Mouse (Mus musculus): ENCODE data around the gene Ano5. TPM values are rescaled to one million over a fixed set of nuclear protein-coding genes. Genes with fewer than 3 reads are reported as not detected.

Ano5 gene
- total RNA-seq, 2 experiments from 2014 or later, result 2.4 to 3.4 TPM

DNA sequence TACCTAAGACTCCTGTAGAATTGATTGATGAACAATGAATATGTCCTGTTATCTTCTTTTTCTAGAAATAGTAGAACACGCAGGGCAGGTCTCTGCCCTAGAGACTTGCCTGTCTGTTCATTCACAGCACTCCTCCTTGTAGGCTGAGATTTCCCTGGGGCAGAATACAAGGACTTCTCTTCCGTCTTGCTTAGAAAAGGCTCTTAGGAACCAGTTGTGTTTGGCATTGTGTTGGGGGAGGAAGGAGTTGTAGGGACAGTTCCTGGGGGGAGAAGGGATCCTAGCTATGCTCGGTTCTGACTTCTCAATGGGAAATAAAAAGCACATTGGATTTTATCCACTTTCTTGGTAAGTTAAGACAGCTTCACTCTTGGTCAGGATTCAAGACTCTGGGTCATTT lies 118.4 kb downstream of the Ano5 start:
- no peak for DNase-seq

DNA sequence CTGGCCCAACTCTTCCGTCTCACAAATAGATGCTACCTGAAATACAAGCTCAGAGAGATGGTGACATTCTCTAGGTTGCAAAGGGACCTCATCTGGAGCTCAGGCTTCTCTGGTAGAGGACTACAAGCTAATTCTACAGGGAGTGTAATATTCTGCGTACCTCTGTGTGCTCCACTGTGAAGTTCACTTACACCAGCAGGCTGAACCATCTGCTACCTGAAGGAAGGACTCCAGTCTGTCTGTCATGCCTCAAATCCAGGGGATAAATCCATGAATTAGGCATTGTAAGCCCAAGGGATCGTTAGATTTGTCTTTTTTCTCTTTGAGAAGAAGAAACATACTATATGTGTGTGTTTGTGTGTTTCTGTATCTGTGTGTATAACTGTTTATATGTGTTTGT lies 120.3 kb downstream of the Ano5 start:
- no peak for DNase-seq

DNA sequence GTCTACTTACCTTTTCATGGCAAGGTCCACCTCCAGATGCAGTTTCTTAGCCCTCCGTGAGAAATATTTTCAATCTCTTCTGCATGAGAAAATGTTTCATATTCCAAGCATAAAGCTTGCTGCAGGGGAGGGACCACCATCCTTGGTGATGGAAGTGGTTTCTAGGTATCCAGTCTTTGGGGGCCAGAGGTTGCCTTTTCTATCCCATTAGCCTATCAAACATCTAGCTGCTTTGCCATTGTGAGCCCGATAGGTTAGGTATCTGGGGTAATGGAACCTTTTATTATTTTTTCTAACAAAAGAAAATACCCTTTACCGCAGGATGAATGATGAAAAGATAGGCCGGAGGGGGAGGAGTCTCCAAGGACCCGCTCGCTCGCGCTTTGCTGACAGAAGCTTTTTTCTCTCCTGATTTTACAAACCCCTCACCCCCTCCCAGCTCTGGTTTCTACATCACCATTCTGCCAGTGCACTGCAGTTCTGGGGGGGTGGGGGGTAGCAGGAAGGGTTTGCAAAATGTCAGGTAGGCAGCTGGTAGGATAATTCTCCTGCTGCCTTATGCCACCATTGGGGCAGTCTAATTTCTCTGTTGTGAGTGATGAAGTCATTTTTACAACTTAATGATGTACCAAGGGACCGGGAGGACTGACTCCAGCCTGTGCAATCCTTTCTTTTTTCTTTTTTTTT lies 121.9 kb downstream of the Ano5 start:
- DNase-seq, result no peak

DNA sequence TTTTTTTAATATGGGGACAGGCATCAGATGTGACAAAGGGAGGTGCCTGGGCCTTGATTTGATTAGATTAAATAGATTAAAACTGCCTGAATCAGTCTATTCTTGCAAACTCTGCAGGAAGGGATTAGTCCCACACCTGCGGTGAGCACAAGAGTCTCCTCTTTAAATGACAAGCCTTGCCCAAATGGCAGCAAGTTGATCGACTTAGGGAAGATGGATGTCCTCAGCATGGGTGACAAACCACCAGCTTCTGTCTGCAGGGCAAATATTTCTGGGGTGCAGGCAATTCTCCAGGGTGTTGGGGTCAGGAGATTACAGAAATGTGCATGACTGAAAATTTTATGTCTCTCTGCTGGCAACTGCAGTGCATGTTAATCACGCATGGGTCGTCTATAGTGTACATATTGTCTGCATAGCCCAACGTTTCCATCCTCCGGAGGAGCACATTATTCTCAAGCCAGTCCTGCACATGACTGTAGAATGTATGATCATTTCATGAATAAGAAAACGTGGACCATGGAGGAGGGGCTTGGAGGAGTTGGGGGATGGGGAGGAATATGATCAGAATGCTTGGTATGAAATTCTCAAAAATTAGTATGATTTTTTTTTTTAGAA lies 122.5 kb downstream of the Ano5 start:
- no peak for DNase-seq

Other genes with a start within 250 kb of the Ano5 start
- gene Slc17a6, start 111.0 kb downstream of the Ano5 start, total RNA-seq (2021), result not detected

Measured in heart, adult 18-20 months (tissue).